Mouse (Mus musculus) stomach, postnatal 0 days (tissue): ENCODE results near the gene Ptprm.

Source experiments
- CTCF ChIP-seq: IDR thresholded peaks from 2 replicates; pipeline ENCODE4 v1.5.1; 2016; ENCODE audit warnings: antibody characterized with exemption, low read depth, mild to moderate bottlenecking, moderate library complexity
- EP300 ChIP-seq: optimal IDR thresholded peaks from 2 replicates; pipeline ENCODE3; 2016; ENCODE audit warnings: antibody characterized with exemption

DNA sequence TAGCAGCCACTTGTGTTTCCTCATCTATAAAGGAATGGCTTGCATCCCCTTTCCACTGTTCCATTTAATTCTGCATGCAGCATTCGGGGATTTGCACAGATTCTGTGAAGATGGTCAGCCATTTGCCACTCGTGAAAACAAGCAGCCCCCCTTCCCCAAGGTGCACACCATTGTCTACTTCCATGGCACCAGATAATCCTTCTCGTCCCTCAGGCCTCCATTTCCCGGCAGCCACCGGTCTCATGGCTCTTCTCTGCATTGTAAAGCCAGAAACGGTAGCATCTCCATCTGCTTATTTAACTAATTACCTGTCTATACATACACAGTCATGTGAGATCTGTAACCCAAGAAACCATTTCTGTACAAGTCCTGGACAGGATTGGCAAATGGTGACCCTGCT lies 501.8 kb downstream of the Ptprm start:
- no peak for TF ChIP-seq CTCF
- no peak for TF ChIP-seq EP300
